Mouse (Mus musculus) midbrain, postnatal 0 days (tissue): Measurements from ENCODE around the gene Guca1a. TPM values are rescaled to one million over a fixed set of nuclear protein-coding genes. Genes with fewer than 3 reads are reported as not detected.

Experiments used
- ATAC-seq: fragments of 200-750 bp; cut with Nextera tagmentation; 2 replicates; pipeline ENCODE4 v1.8.0; 2017; ENCODE audit warnings: moderate number of reproducible peaks, mild to moderate bottlenecking, moderate TSS enrichment, moderate library complexity; ENCODE audit not compliant: low FRiP score
- DNase-seq: peaks from one replicate; pipeline ENCODE4 v3.0.0-alpha.2; 2015; ENCODE audit warnings: low spot score
- H3K27ac ChIP-seq: fragments of 300-500 bp; sonication (generic); 2 replicates; pipeline ENCODE4 v1.5.1; 2014; ENCODE audit warnings: low read depth, mild to moderate bottlenecking, low read length, mixed read lengths
- H3K27me3 ChIP-seq: fragments of 300-500 bp; sonication (generic); 2 replicates; pipeline ENCODE4 v1.6.1; 2014; ENCODE audit warnings: low read length, control low read depth, mixed read lengths; ENCODE audit not compliant: insufficient read depth
- H3K36me3 ChIP-seq: fragments of 300-500 bp; sonication (generic); 2 replicates; pipeline ENCODE4 v1.6.1; 2014; ENCODE audit warnings: low read length, control low read depth, mixed read lengths; ENCODE audit not compliant: insufficient read depth
- H3K4me1 ChIP-seq: fragments of 300-500 bp; sonication (generic); 2 replicates; pipeline ENCODE4 v1.6.1; 2014; ENCODE audit warnings: mild to moderate bottlenecking, control low read depth, antibody characterized with exemption, low read length, mixed read lengths; ENCODE audit not compliant: insufficient read depth
- H3K4me2 ChIP-seq: fragments of 300-500 bp; sonication (generic); 2 replicates; pipeline ENCODE4 v1.6.1; 2014; ENCODE audit warnings: low read depth, mild to moderate bottlenecking, low read length, mixed read lengths; ENCODE audit not compliant: poor library complexity, severe bottlenecking
- H3K4me3 ChIP-seq: fragments of 300-500 bp; sonication (generic); 2 replicates; pipeline ENCODE4 v1.5.1; 2014; ENCODE audit warnings: low read depth, mild to moderate bottlenecking, low read length, moderate library complexity
- H3K9ac ChIP-seq: fragments of 300-500 bp; sonication (generic); replicated peaks from 2 replicates; pipeline ENCODE4 v1.6.1; 2014; ENCODE audit warnings: mild to moderate bottlenecking, low read length, moderate library complexity, mixed read lengths; ENCODE audit not compliant: poor library complexity, severe bottlenecking
- H3K9me3 ChIP-seq: fragments of 300-500 bp; sonication (generic); 2 replicates; pipeline ENCODE4 v1.6.1; 2016; ENCODE audit warnings: low read length, control low read depth
- CTCF ChIP-seq: IDR thresholded peaks from 2 replicates; pipeline ENCODE4 v1.5.1; 2016; ENCODE audit warnings: antibody characterized with exemption, mild to moderate bottlenecking
- WGBS: fragments of 180-500 bp; shearing (Covaris S2); extraction: QIAGEN DNeasy Blood & Tissue Kit; methylation state at CpG from one replicate; pipeline ENCODE4 v1.1.7; 2014; 5-methylcytosine and 5-hydroxymethylcytosine counted together
- polyA plus RNA-seq: library from polyadenylated mRNA; unstranded; fragments of >200 nt; fragmentation: Nextera tagmentation; extraction: Ambion mirVana; gene quantifications from 2 replicates; pipeline ENCODE4 v1.2.1, GENCODE M21; 2015
- total RNA-seq: library from RNA; depleted of rRNA; stranded (reverse); fragments of >200 nt; gene quantifications from 2 replicates; pipeline ENCODE4 v1.2.3, GENCODE M21; 2014

The Guca1a gene
- total and polyA plus RNA-seq, 2 experiments from 2014 or later = 1.3 TPM; not detected in 1

GRCm38 (mm10) chr17:47407717-47408557, 7.6 kb upstream of the Guca1a start:
- WGBS = 70% methylated on average over 10 of the region's 10 CpGs
- H3K9ac ChIP-seq = no peak overlapping the region
- no peak for ATAC-seq

GRCm38 (mm10) chr17:47399091-47399490, 1.3 kb downstream of the Guca1a start:
- Histone ChIP-seq H3K9me3 (no peaks in the 10 kb centered on the region), H3K4me3 (no peak overlapping the region), H3K27ac (no peak overlapping the region), H3K4me2 (no peak overlapping the region), H3K36me3 (no peaks in the 10 kb centered on the region), H3K4me1 (no peaks in the 10 kb centered on the region), H3K27me3 (peaks cover 14% of the 10 kb centered on the region; the same call in 1 of the 2 replicates), H3K9ac (no peak overlapping the region)
- DNase-seq (no peak), ATAC-seq (no peak)
- 84% methylated on average over 8 of the region's 8 CpGs for WGBS
- TF ChIP-seq CTCF = no peak

More at GRCm38 (mm10) chr17:47407717-47408557, 7.6 kb upstream of the Guca1a start:
- no peak for TF ChIP-seq CTCF
- Histone ChIP-seq H3K4me2 (no peak overlapping the region), H3K9me3 (no peaks in the 10 kb centered on the region), H3K4me3 (no peak overlapping the region), H3K36me3 (no peaks in the 10 kb centered on the region), H3K27ac (no peak overlapping the region), H3K27me3 (peaks cover 18% of the 10 kb centered on the region), H3K4me1 (no peaks in the 10 kb centered on the region)
- no peak for DNase-seq

DNA sequence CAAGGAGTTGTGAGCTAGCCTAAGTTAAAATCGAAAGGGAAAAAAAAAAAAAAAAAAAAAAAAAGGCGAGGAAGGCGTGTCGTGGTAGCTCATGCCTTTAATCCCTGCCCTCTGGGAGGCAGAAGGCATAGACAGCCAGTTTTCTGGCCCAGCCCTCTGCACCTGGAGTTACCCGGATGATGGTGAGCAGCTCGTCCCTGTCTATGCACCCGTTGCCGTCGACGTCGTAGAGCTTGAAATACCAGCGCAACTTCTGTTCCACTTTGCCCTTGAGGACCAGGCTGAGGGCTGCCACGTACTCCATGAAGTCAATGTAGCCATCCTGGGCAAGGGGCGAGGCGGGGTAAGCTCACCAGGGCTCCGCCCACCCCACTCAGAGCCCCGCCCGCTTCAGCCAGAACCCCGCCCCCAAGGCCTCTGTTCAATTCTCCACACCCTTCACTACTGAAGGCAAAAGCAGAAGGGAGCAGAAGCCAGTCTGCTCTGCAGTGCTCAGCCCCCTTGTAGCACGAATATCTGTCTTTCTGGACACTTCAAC, 4.9 kb downstream of the Guca1a start:
- Histone ChIP-seq H3K4me1 (no peaks in the 10 kb centered on the region), H3K9me3 (no peaks in the 10 kb centered on the region), H3K27me3 (peaks cover 14% of the 10 kb centered on the region; the same call in 1 of the 2 replicates), H3K27ac (no peak overlapping the region), H3K4me2 (peak overlapping the region; percentile 32), H3K4me3 (0 out of 2 replicates have a peak overlapping the region, but pooled peaks have one; percentile 5), H3K9ac (no peak overlapping the region), H3K36me3 (no peaks in the 10 kb centered on the region)
- DNase-seq (peak; percentile 21), ATAC-seq (peak; percentile 44; the same call in 1 of the 2 replicates)
- no peak for TF ChIP-seq CTCF
- 2% methylated on average over 18 of the region's 20 CpGs for WGBS

GRCm38 (mm10) chr17:47394223-47394869, 6.0 kb downstream of the Guca1a start:
- ATAC-seq (no peak), DNase-seq (no peak)
- Histone ChIP-seq H3K9ac (0 out of 2 replicates have a peak overlapping the region, but pooled peaks have one; percentile 13), H3K9me3 (no peaks in the 10 kb centered on the region), H3K36me3 (no peaks in the 10 kb centered on the region), H3K27ac (no peak overlapping the region), H3K4me2 (peak overlapping the region; percentile 32), H3K27me3 (peaks cover 14% of the 10 kb centered on the region; the same call in 1 of the 2 replicates), H3K4me3 (peak overlapping the region; percentile 10; the same call in 1 of the 2 replicates), H3K4me1 (no peaks in the 10 kb centered on the region)
- 24% methylated on average over 23 of the region's 24 CpGs for WGBS
- TF ChIP-seq CTCF = no peak

- peak; percentile 79 for TF ChIP-seq CTCF
- H3K36me3 ChIP-seq = no peaks in the 10 kb centered on the region
- no peaks in the 10 kb centered on the region for H3K27me3 ChIP-seq
- WGBS = 67% methylated on average over 4 of the region's 4 CpGs
- ATAC-seq (no peak), DNase-seq (peak; percentile 25)
- H3K9ac ChIP-seq = no peak overlapping the region
- no peaks in the 10 kb centered on the region for H3K4me1 ChIP-seq
- H3K4me2 ChIP-seq = no peak overlapping the region
- no peak overlapping the region for H3K4me3 ChIP-seq
- no peak overlapping the region for H3K27ac ChIP-seq
- H3K9me3 ChIP-seq = no peaks in the 10 kb centered on the region
Observed at GRCm38 (mm10) chr17:47386649-47387048, 13.7 kb downstream of the Guca1a start.
